Mouse (Mus musculus): ENCODE results near the gene Zcchc17.
A peak's percentile ranks its signal among the peaks of the same experiment; 100 is the strongest.

GRCm38 (mm10) chr4:130359486-130360237 lies at the start of gene Zcchc17, which contains the start of gene Snrnp40:
- peak; percentile 86 for TF ChIP-seq POLR2A (IDR thresholded peaks at IDR 0.05; ENCODE audit: control insufficient read depth, extremely low read depth, insufficient read depth, low read length, poor library complexity)
- no peak for TF ChIP-seq CTCF (IDR thresholded peaks at IDR 0.05; ENCODE audit: borderline replicate concordance, control insufficient read depth, extremely low read depth, insufficient read depth, low read length, poor library complexity)
